Mouse (Mus musculus): ENCODE data around the gene 0610040J01Rik. TPM values are rescaled to one million over a fixed set of nuclear protein-coding genes. Genes with fewer than 3 reads are reported as not detected.

0610040J01Rik gene
- polyA plus RNA-seq, 1 experiment from 2014 or later, result 25.6 TPM

DNA sequence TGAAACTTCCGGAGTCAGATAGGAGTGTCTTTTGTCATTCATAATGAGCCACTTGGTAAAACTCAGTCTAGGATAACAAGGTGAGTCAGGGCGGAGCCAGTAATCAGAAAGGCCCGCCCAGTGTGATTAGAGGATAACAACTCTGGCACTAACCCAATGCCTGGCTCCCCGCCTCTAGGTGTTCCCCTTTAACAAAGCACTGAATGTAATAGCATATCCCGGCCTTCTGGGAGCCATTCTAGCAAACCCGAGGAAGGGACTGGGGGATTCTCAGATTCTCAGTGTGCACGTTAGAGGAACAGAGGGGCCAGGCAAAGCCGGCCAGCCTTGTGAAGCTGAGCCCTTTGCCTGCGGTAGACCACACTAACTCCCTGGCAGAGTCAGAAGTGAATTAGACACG, 120.7 kb downstream of the 0610040J01Rik start:
- Histone ChIP-seq H3K4me1 (ENCODE audit: control insufficient read depth, low read depth, low read length) (no peaks in the 10 kb centered on the region; the same call in 1 of the 2 replicates), H3K36me3 (ENCODE audit: control insufficient read depth, insufficient read depth) (no peaks in the 10 kb centered on the region; the same call in 1 of the 2 replicates), H3K27me3 (ENCODE audit: control insufficient read depth, insufficient read depth, low read depth, low read length) (no peaks in the 10 kb centered on the region), H3K4me3 (ENCODE audit: low read depth, low read length) (no peak overlapping the region), H3K9me3 (replicated peaks; ENCODE audit: control insufficient read depth, low read length) (no peaks in the 10 kb centered on the region), H3K9ac (ENCODE audit: low read depth, low read length) (no peak overlapping the region), H3K27ac (ENCODE audit: low read length) (no peak overlapping the region), H3K4me2 (ENCODE audit: low read depth, low read length) (no peak overlapping the region)
- WGBS (ENCODE audit: insufficient replicate concordance), result 53% methylated on average over 10 of the region's 10 CpGs
- ATAC-seq (ENCODE audit: low read depth), result no peak

DNA sequence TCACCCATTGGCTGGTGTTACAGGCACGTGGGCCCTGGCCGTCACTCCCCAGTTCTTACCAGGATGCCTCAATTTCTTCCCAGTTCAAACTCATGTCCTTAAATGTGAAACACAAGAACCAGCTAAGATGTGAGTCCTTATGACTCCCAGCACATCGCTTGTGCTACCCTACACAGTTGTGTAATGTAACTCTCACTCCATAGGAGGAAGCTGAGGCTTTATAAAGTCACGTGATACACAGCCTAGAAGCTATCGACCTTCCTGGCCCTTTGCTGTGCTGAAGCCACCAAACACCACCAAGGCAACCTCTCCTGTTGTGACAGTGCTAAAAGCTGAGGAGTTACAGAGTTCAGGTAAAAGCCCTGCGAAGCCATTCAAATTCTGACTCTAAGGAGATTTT, 123.4 kb downstream of the 0610040J01Rik start:
- no peak overlapping the region for H3K4me2 ChIP-seq (ENCODE audit: low read depth, low read length)
- no peaks in the 10 kb centered on the region for H3K27me3 ChIP-seq (ENCODE audit: control insufficient read depth, insufficient read depth, low read depth, low read length)
- no peak overlapping the region for H3K4me3 ChIP-seq (ENCODE audit: low read depth, low read length)
- no peak overlapping the region for H3K9ac ChIP-seq (ENCODE audit: low read depth, low read length)
- no peaks in the 10 kb centered on the region for H3K36me3 ChIP-seq (ENCODE audit: control insufficient read depth, insufficient read depth)
- WGBS (ENCODE audit: insufficient replicate concordance), result 66% methylated on average over 6 of the region's 6 CpGs
- H3K27ac ChIP-seq (ENCODE audit: low read length), result no peak overlapping the region
- peaks cover 6% of the 10 kb centered on the region for H3K4me1 ChIP-seq (ENCODE audit: control insufficient read depth, low read depth, low read length)
- H3K9me3 ChIP-seq (replicated peaks; ENCODE audit: control insufficient read depth, low read length), result no peaks in the 10 kb centered on the region
- ATAC-seq (ENCODE audit: low read depth), result no peak

DNA sequence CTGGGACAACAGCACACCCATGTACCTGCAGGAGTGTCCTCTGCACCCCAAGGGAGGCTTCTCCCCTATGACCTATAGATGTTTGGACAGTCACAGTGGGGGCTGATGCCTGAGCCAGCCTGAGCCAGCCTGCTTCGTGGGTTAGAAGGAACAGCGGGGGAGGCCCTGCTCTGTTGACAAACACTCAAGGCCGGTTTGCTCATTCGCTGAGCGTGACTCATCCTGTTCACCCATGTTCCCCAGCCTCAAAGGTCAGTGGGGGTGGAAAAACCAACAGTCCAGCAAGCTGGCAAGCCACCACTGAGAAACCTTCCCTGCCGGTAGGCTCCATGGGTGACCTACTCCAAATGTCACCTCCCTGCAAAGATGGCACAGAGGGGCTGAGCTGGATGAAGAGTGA, 124.6 kb downstream of the 0610040J01Rik start:
- peaks cover 6% of the 10 kb centered on the region for H3K4me1 ChIP-seq (ENCODE audit: control insufficient read depth, low read depth, low read length)
- peak; percentile 97 for ATAC-seq (ENCODE audit: low read depth)
- no peaks in the 10 kb centered on the region for H3K9me3 ChIP-seq (replicated peaks; ENCODE audit: control insufficient read depth, low read length)
- H3K36me3 ChIP-seq (ENCODE audit: control insufficient read depth, insufficient read depth), result no peaks in the 10 kb centered on the region
- H3K4me3 ChIP-seq (ENCODE audit: low read depth, low read length), result no peak overlapping the region
- H3K27me3 ChIP-seq (ENCODE audit: control insufficient read depth, insufficient read depth, low read depth, low read length), result no peaks in the 10 kb centered on the region
- H3K27ac ChIP-seq (ENCODE audit: low read length), result peak overlapping the region; percentile 72
- no peak overlapping the region for H3K9ac ChIP-seq (ENCODE audit: low read depth, low read length)
- H3K4me2 ChIP-seq (ENCODE audit: low read depth, low read length), result no peak overlapping the region
- WGBS (ENCODE audit: insufficient replicate concordance), result 63% methylated on average over 6 of the region's 6 CpGs

DNA sequence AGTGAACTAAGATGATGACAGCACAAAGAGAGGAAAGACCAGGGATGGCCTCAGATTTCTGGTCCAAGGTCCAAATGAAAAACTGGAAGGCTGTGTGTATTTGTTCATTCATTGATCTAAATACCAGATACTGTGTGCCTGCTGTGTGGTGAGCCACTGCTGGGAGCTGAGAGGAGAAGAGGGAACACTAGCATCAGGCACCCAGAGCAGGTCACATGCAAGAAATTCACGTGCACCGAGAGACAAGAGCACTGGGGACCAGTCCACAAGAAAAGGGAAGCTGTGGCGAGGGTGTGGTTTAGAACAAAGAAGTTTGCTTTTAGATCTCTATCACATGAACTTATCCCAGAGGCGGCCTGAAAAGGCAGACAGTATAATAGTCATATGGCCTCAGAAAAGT, 126.4 kb downstream of the 0610040J01Rik start:
- WGBS (ENCODE audit: insufficient replicate concordance), result 8% methylated on average over 4 of the region's 4 CpGs
- H3K36me3 ChIP-seq (ENCODE audit: control insufficient read depth, insufficient read depth), result no peaks in the 10 kb centered on the region
- peaks cover 6% of the 10 kb centered on the region for H3K4me1 ChIP-seq (ENCODE audit: control insufficient read depth, low read depth, low read length)
- H3K4me2 ChIP-seq (ENCODE audit: low read depth, low read length), result no peak overlapping the region
- H3K4me3 ChIP-seq (ENCODE audit: low read depth, low read length), result no peak overlapping the region
- no peaks in the 10 kb centered on the region for H3K9me3 ChIP-seq (replicated peaks; ENCODE audit: control insufficient read depth, low read length)
- no peaks in the 10 kb centered on the region for H3K27me3 ChIP-seq (ENCODE audit: control insufficient read depth, insufficient read depth, low read depth, low read length)
- H3K9ac ChIP-seq (ENCODE audit: low read depth, low read length), result no peak overlapping the region
- H3K27ac ChIP-seq (ENCODE audit: low read length), result peak overlapping the region; percentile 56
- ATAC-seq (ENCODE audit: low read depth), result peak; percentile 41

DNA sequence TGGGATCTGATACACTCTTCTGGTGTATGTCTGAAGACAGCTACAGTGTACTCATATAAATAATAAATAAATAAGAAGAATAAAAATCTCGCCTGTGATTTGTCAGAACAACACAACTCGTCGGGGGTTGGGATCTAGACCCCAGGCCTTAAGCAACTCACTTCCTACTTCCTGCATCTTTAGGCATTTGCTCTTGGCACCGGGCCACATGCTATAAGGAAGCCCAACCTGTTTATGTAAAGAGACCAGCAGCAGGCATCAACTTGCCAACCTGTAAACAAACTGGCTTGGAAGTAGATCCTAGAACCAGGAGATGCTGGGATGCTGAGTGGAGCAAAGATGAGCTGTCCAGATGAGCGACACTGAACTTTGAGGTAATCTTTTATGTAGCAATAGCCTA, 129.7 kb downstream of the 0610040J01Rik start:
- ATAC-seq (ENCODE audit: low read depth), result no peak
- Histone ChIP-seq H3K4me1 (ENCODE audit: control insufficient read depth, low read depth, low read length) (peaks cover 6% of the 10 kb centered on the region), H3K36me3 (ENCODE audit: control insufficient read depth, insufficient read depth) (no peaks in the 10 kb centered on the region), H3K9me3 (replicated peaks; ENCODE audit: control insufficient read depth, low read length) (no peaks in the 10 kb centered on the region), H3K27me3 (ENCODE audit: control insufficient read depth, insufficient read depth, low read depth, low read length) (no peaks in the 10 kb centered on the region), H3K27ac (ENCODE audit: low read length) (no peak overlapping the region), H3K9ac (ENCODE audit: low read depth, low read length) (no peak overlapping the region), H3K4me2 (ENCODE audit: low read depth, low read length) (no peak overlapping the region), H3K4me3 (ENCODE audit: low read depth, low read length) (no peak overlapping the region)
- WGBS (ENCODE audit: insufficient replicate concordance), result 40% methylated on average over 5 of the region's 5 CpGs

DNA sequence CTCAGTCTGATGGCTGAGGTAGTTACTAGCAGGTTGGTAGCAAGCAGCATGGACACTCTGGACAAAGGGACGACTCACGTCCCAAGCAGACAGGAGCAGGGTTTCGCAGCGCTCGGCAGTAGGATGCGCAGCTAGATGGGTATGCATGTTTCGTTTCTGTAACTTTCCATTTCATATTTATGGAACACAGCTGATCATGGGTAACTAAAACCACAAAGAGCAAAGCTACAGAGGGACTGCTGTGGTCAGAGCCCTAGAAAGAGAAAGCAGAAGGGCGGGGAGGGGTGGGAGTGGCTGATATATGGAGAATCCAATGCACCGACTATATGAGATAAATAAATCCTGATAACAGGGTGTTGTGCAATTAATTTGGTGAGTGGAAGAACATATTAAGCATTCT, 131.1 kb downstream of the 0610040J01Rik start:
- H3K36me3 ChIP-seq (ENCODE audit: control insufficient read depth, insufficient read depth), result no peaks in the 10 kb centered on the region
- 55% methylated on average over 9 of the region's 9 CpGs for WGBS (ENCODE audit: insufficient replicate concordance)

DNA sequence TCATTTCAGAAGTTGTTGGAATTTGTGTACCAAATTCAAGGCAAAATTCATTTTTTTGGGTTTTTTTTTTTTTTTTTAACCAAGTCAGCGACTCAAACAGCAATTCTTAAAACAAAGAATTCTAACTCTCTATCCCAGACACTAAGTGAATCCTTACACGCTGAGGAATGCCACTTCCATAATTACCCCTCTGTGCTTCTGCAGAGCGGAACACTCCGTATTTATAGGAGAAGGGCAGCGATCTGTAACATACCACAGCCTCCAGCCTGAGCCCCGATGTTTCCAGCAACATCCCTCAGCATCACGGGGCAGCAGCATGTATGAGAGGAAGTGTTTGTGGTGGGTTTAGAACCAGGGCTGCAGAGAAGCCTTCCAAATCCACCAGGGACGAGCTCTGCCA, 135.4 kb downstream of the 0610040J01Rik start:
- WGBS (ENCODE audit: insufficient replicate concordance), result 76% methylated on average over 8 of the region's 8 CpGs
- H3K4me2 ChIP-seq (ENCODE audit: low read depth, low read length), result no peak overlapping the region
- no peak overlapping the region for H3K27ac ChIP-seq (ENCODE audit: low read length)
- peaks cover 9% of the 10 kb centered on the region for H3K4me1 ChIP-seq (ENCODE audit: control insufficient read depth, low read depth, low read length)
- no peaks in the 10 kb centered on the region for H3K9me3 ChIP-seq (replicated peaks; ENCODE audit: control insufficient read depth, low read length)
- no peak for ATAC-seq (ENCODE audit: low read depth)
- no peaks in the 10 kb centered on the region for H3K36me3 ChIP-seq (ENCODE audit: control insufficient read depth, insufficient read depth)
- H3K4me3 ChIP-seq (ENCODE audit: low read depth, low read length), result no peak overlapping the region
- no peak overlapping the region for H3K9ac ChIP-seq (ENCODE audit: low read depth, low read length)
- H3K27me3 ChIP-seq (ENCODE audit: control insufficient read depth, insufficient read depth, low read depth, low read length), result no peaks in the 10 kb centered on the region

More for the DNA sequence above, 131.1 kb downstream of the 0610040J01Rik start:
- Histone ChIP-seq H3K27ac (ENCODE audit: low read length) (no peak overlapping the region), H3K4me3 (ENCODE audit: low read depth, low read length) (no peak overlapping the region), H3K4me1 (ENCODE audit: control insufficient read depth, low read depth, low read length) (peaks cover 6% of the 10 kb centered on the region), H3K9ac (ENCODE audit: low read depth, low read length) (no peak overlapping the region), H3K4me2 (ENCODE audit: low read depth, low read length) (no peak overlapping the region), H3K9me3 (replicated peaks; ENCODE audit: control insufficient read depth, low read length) (no peaks in the 10 kb centered on the region), H3K27me3 (ENCODE audit: control insufficient read depth, insufficient read depth, low read depth, low read length) (no peaks in the 10 kb centered on the region)
- ATAC-seq (ENCODE audit: low read depth), result no peak

DNA sequence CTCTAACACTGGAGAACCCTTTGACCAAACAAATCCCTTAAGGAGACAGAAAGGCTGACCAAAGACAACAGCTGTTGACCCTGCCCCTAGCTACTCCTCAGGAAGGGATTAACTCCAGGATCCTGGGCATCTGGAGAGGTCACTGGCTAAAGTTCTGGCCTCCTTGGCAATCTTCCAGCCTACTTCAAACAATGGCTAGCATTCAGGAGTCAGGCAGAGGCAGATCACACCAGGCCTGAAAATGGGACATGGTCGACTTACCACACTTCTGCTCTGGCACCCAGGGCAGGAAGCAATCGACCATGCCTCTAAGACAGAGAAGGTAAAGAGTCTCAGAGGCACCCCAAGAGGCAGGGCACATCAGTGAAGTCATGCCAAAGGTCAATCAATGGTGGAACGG, 137.0 kb downstream of the 0610040J01Rik start:
- H3K36me3 ChIP-seq (ENCODE audit: control insufficient read depth, insufficient read depth), result no peaks in the 10 kb centered on the region
- peaks cover 10% of the 10 kb centered on the region for H3K4me1 ChIP-seq (ENCODE audit: control insufficient read depth, low read depth, low read length)
- H3K9me3 ChIP-seq (replicated peaks; ENCODE audit: control insufficient read depth, low read length), result no peaks in the 10 kb centered on the region
- H3K27ac ChIP-seq (ENCODE audit: low read length), result peak overlapping the region; percentile 44
- no peak overlapping the region for H3K9ac ChIP-seq (ENCODE audit: low read depth, low read length)
- no peaks in the 10 kb centered on the region for H3K27me3 ChIP-seq (ENCODE audit: control insufficient read depth, insufficient read depth, low read depth, low read length)
- no peak overlapping the region for H3K4me3 ChIP-seq (ENCODE audit: low read depth, low read length)
- peak; percentile 33; the same call in 1 of the 2 replicates for ATAC-seq (ENCODE audit: low read depth)
- 30% methylated on average over 3 of the region's 3 CpGs for WGBS (ENCODE audit: insufficient replicate concordance)
- no peak overlapping the region for H3K4me2 ChIP-seq (ENCODE audit: low read depth, low read length)

Data from liver, embryonic 16.5 days (tissue).